Mouse (Mus musculus) liver, embryonic 13.5 days (tissue): ENCODE data around the gene Pnrc1. TPM values are rescaled to one million over a fixed set of nuclear protein-coding genes. Genes with fewer than 3 reads are reported as not detected.

Source experiments
- ATAC-seq: fragments of 200-750 bp; cut with Nextera tagmentation; 2 replicates; pipeline ENCODE4 v1.8.0; 2017; ENCODE audit warnings: low read depth, mild to moderate bottlenecking, moderate number of reproducible peaks, moderate library complexity
- DNase-seq: peaks from one replicate; pipeline ENCODE4 v3.0.0; 2022
- H3K27ac ChIP-seq: fragments of 300-500 bp; sonication (generic); 2 replicates; pipeline ENCODE4 v1.5.1; 2015; ENCODE audit warnings: moderate library complexity, mild to moderate bottlenecking, inconsistent platforms
- H3K27me3 ChIP-seq: fragments of 300-500 bp; sonication (generic); 2 replicates; pipeline ENCODE4 v1.6.1; 2015; ENCODE audit warnings: mild to moderate bottlenecking, inconsistent platforms
- H3K36me3 ChIP-seq: fragments of 300-500 bp; sonication (generic); 2 replicates; pipeline ENCODE4 v1.6.1; 2015; ENCODE audit warnings: mild to moderate bottlenecking, inconsistent platforms
- H3K4me1 ChIP-seq: fragments of 300-500 bp; sonication (generic); replicated peaks from 2 replicates; pipeline ENCODE4 v1.6.1; 2015; ENCODE audit warnings: inconsistent platforms
- H3K4me2 ChIP-seq: fragments of 300-500 bp; sonication (generic); 2 replicates; pipeline ENCODE4 v1.6.1; 2015; ENCODE audit warnings: inconsistent platforms, mild to moderate bottlenecking, moderate library complexity
- H3K4me3 ChIP-seq: fragments of 300-500 bp; sonication (generic); replicated peaks from 2 replicates; pipeline ENCODE4 v1.5.1; 2015; ENCODE audit warnings: mild to moderate bottlenecking, inconsistent platforms
- H3K9ac ChIP-seq: fragments of 300-500 bp; sonication (generic); 2 replicates; pipeline ENCODE4 v1.6.1; 2015; ENCODE audit warnings: mild to moderate bottlenecking, inconsistent platforms
- H3K9me3 ChIP-seq: fragments of 300-500 bp; sonication (generic); replicated peaks from 2 replicates; pipeline ENCODE4 v1.6.1; 2016; ENCODE audit warnings: inconsistent platforms
- WGBS: fragments of 180-500 bp; shearing (Covaris S2); methylation state at CpG from one replicate; pipeline ENCODE4 v1.1.7; 2015; ENCODE audit not compliant: insufficient replicate concordance; 5-methylcytosine and 5-hydroxymethylcytosine counted together
- polyA plus RNA-seq: library from polyadenylated mRNA; unstranded; fragments of >200 nt; fragmentation: Nextera tagmentation; extraction: Ambion mirVana; gene quantifications from 2 replicates; pipeline ENCODE4 v1.2.1, GENCODE M21; 2015

Gene Pnrc1
- polyA plus RNA-seq, 1 experiment from 2014 or later: 28.4 TPM

- Histone ChIP-seq H3K27me3 (no peaks in the 10 kb centered on the region), H3K27ac (no peak overlapping the region), H3K9ac (no peak overlapping the region), H3K4me3 (no peak overlapping the region), H3K4me1 (peaks cover 9% of the 10 kb centered on the region; the same call in 1 of the 2 replicates), H3K9me3 (no peaks in the 10 kb centered on the region), H3K36me3 (no peaks in the 10 kb centered on the region), H3K4me2 (no peak overlapping the region)
- WGBS: 54% methylated on average over 11 of the region's 11 CpGs
- DNase-seq (no peak), ATAC-seq (no peak)
Measured at GRCm38 (mm10) chr4:33264979-33265726, 24.8 kb downstream of the Pnrc1 start.

DNA sequence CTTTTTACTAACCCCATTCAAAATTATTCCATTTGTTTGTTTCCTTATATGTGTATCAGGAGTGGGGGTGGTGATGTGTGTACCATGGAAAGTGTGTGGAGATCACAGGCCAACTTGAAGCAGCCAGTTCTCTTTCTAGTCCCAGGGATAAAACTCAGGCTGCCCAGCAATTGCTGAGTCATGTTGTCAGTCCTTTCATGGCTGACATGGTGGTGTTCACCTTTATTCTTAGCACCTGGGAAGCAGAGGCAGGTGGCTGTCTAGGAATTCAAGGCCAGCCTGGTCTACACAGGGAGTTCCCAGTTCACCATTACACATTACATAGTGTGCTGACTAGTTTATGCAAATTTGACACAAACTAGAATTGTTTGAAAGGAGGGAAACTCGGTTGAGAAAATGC is 27.1 kb downstream of the Pnrc1 start:
- Histone ChIP-seq H3K36me3 (no peaks in the 10 kb centered on the region), H3K27me3 (no peaks in the 10 kb centered on the region), H3K9ac (no peak overlapping the region), H3K9me3 (no peaks in the 10 kb centered on the region), H3K4me2 (no peak overlapping the region), H3K4me3 (no peak overlapping the region), H3K4me1 (peaks cover 15% of the 10 kb centered on the region), H3K27ac (no peak overlapping the region)
- DNase-seq (no peak), ATAC-seq (no peak)
- WGBS: 54% methylated on average over 1 of the region's 1 CpGs

DNA sequence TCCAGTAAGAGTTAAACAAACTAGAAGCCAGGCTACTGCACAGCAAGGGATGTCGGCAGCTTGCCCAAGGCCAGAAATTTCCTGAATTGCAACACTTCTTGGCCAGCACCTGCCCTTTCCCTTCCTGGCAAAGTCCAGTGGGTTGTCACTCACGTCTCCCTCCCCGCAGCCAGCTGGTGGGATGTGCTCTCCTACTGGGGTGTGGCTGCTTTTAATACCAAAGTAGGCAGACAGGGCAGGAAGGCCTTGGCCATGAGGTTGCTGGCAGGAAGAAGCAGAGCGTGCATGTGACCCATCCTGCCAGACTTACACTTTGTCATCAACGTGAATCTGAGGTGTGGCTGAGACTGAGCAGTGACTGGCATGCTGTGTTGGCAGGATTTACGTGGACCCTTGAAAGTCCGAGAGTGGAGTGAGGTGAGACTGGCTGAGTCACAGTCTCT is 28.6 kb downstream of the Pnrc1 start:
- WGBS: 37% methylated on average over 7 of the region's 7 CpGs
- H3K4me2 ChIP-seq: no peak overlapping the region
- no peaks in the 10 kb centered on the region for H3K36me3 ChIP-seq
- peak overlapping the region; percentile 40 for H3K27ac ChIP-seq
- no peaks in the 10 kb centered on the region for H3K9me3 ChIP-seq
- no peak overlapping the region for H3K9ac ChIP-seq
- ATAC-seq: peak; percentile 77
- no peak overlapping the region for H3K4me3 ChIP-seq
- no peaks in the 10 kb centered on the region for H3K27me3 ChIP-seq
- H3K4me1 ChIP-seq: peaks cover 16% of the 10 kb centered on the region
- DNase-seq: no peak

DNA sequence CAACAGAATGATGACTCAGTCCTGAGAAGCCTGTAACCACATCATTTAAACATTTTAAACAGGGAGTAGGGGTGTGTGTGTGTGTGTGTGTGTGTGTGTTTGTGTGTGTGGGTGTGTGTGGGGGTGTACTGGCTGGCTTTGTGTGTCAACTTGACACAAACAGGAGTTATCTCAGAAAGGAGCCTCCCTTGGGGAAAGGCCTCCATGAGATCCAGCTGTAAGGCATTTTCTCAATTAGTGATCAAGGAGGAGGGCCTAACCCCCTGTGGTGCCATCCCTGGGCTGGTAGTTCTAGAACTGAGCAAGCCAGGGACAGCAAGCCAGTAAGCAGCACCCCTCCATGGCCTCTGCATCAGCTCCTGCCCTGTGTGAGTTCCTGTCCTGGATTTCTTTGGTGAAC is 29.7 kb downstream of the Pnrc1 start:
- Histone ChIP-seq H3K4me1 (peaks cover 16% of the 10 kb centered on the region), H3K27ac (no peak overlapping the region), H3K9ac (no peak overlapping the region), H3K4me3 (no peak overlapping the region), H3K36me3 (no peaks in the 10 kb centered on the region), H3K27me3 (no peaks in the 10 kb centered on the region), H3K4me2 (no peak overlapping the region), H3K9me3 (no peaks in the 10 kb centered on the region)
- DNase-seq (no peak), ATAC-seq (no peak)

GRCm38 (mm10) chr4:33257263-33257964 is 32.5 kb downstream of the Pnrc1 start:
- Histone ChIP-seq H3K27me3 (no peaks in the 10 kb centered on the region), H3K27ac (peak overlapping the region; percentile 63; the same call in 1 of the 2 replicates), H3K4me1 (peaks cover 16% of the 10 kb centered on the region), H3K9me3 (no peaks in the 10 kb centered on the region), H3K36me3 (no peaks in the 10 kb centered on the region), H3K4me3 (no peak overlapping the region), H3K9ac (no peak overlapping the region), H3K4me2 (0 out of 2 replicates have a peak overlapping the region, but pooled peaks have one; percentile 5)
- DNase-seq (no peak), ATAC-seq (peak; percentile 61)
- 64% methylated on average over 11 of the region's 11 CpGs for WGBS

- Histone ChIP-seq H3K9me3 (no peaks in the 10 kb centered on the region), H3K27ac (no peak overlapping the region), H3K4me1 (peaks cover 8% of the 10 kb centered on the region), H3K27me3 (no peaks in the 10 kb centered on the region), H3K4me2 (no peak overlapping the region), H3K4me3 (no peak overlapping the region), H3K36me3 (no peaks in the 10 kb centered on the region), H3K9ac (no peak overlapping the region)
- no peak for DNase-seq
- ATAC-seq: no peak
- WGBS: 72% methylated on average over 4 of the region's 4 CpGs
Measured at GRCm38 (mm10) chr4:33254706-33255105, 35.3 kb downstream of the Pnrc1 start.

DNA sequence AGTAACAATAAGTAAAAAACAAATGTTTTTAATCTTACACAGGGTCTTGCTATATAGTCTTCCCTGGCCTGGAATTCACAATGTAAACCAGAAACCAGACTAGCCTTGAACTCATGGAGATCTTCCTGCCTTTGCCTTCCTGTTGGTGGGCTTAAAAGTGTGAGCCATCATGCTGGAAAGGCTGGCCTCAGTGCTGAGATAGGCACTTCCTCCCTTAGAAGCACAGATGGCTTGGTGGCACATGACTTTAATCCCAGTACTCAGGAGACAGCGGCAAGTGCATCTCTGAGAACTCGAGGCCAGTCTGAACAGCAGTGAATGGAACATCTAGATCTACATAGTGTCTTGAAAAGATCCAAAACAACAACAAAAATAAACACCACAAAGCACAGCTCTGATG is 39.1 kb downstream of the Pnrc1 start:
- H3K9me3 ChIP-seq: no peaks in the 10 kb centered on the region
- ATAC-seq (no peak), DNase-seq (no peak)
- H3K27ac ChIP-seq: no peak overlapping the region
- peaks cover 22% of the 10 kb centered on the region for H3K4me1 ChIP-seq
- peaks cover 4% of the 10 kb centered on the region for H3K36me3 ChIP-seq
- no peak overlapping the region for H3K4me2 ChIP-seq
- no peak overlapping the region for H3K4me3 ChIP-seq
- no peaks in the 10 kb centered on the region for H3K27me3 ChIP-seq
- WGBS: 47% methylated on average over 2 of the region's 2 CpGs
- no peak overlapping the region for H3K9ac ChIP-seq

GRCm38 (mm10) chr4:33249716-33250230 is 40.2 kb downstream of the Pnrc1 start:
- H3K9ac ChIP-seq: no peak overlapping the region
- H3K4me2 ChIP-seq: no peak overlapping the region
- 69% methylated on average over 1 of the region's 1 CpGs for WGBS
- ATAC-seq (no peak), DNase-seq (no peak)
- peaks cover 15% of the 10 kb centered on the region for H3K36me3 ChIP-seq
- no peaks in the 10 kb centered on the region for H3K9me3 ChIP-seq
- no peak overlapping the region for H3K27ac ChIP-seq
- no peak overlapping the region for H3K4me3 ChIP-seq
- peaks cover 27% of the 10 kb centered on the region for H3K4me1 ChIP-seq
- H3K27me3 ChIP-seq: no peaks in the 10 kb centered on the region

- peak overlapping the region; percentile 76 for H3K4me2 ChIP-seq
- peak overlapping the region; percentile 76 for H3K9ac ChIP-seq
- ATAC-seq: no peak
- no peaks in the 10 kb centered on the region for H3K27me3 ChIP-seq
- no peak for DNase-seq
- no peaks in the 10 kb centered on the region for H3K9me3 ChIP-seq
- 2% methylated on average over 4 of the region's 4 CpGs for WGBS
- peaks cover 34% of the 10 kb centered on the region for H3K4me1 ChIP-seq
- peaks cover 24% of the 10 kb centered on the region for H3K36me3 ChIP-seq
- peak overlapping the region; percentile 100 for H3K27ac ChIP-seq
- H3K4me3 ChIP-seq: peak overlapping the region; percentile 98
Measured at GRCm38 (mm10) chr4:33248915-33249314, 41.0 kb downstream of the Pnrc1 start.

- H3K4me1 ChIP-seq: peaks cover 41% of the 10 kb centered on the region
- H3K27me3 ChIP-seq: no peaks in the 10 kb centered on the region
- H3K27ac ChIP-seq: peak overlapping the region; percentile 100
- under 1% methylated on average over 79 of the region's 88 CpGs for WGBS
- ATAC-seq: peak; percentile 86
- peak overlapping the region; percentile 76 for H3K4me2 ChIP-seq
- peak; percentile 96 for DNase-seq
- H3K4me3 ChIP-seq: peak overlapping the region; percentile 98
- no peaks in the 10 kb centered on the region for H3K9me3 ChIP-seq
- H3K9ac ChIP-seq: peak overlapping the region; percentile 99
- H3K36me3 ChIP-seq: peaks cover 29% of the 10 kb centered on the region
Measured at GRCm38 (mm10) chr4:33248062-33248889, 41.7 kb downstream of the Pnrc1 start.

DNA sequence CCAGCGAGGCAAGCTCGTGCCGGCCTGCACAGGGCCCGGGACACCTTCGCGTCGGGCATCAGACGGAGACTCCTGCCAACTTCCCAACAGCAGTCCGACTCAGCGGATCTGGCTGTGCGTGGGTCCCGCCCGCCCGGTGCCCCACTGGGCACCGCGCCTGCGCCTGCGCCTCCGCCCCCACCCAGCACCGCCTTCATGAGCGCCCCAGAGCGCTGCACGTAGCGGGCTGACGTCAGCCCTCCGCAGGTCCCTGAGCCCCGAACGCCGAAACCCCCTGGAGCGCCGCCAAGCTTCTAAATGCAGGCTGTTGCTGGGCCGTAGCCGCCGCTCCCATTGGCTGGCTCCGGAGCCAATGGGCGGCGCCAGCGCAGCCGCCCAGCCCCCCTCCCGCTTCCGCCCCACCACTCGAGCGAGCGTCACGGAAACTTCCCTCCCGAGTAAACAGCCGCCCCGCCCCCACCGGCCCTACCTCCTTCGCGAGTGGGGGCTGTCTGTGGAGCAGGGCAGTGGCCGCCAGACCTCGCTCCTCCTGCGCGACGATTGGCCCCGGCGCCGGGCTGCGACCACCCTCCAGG is 42.4 kb downstream of the Pnrc1 start:
- Histone ChIP-seq H3K9ac (peak overlapping the region; percentile 99), H3K27ac (peak overlapping the region; percentile 100), H3K27me3 (no peaks in the 10 kb centered on the region), H3K4me3 (peak overlapping the region; percentile 98), H3K36me3 (peaks cover 35% of the 10 kb centered on the region), H3K4me1 (peaks cover 48% of the 10 kb centered on the region), H3K9me3 (no peaks in the 10 kb centered on the region), H3K4me2 (peak overlapping the region; percentile 76)
- WGBS: under 1% methylated on average over 60 of the region's 60 CpGs
- DNase-seq (peak; percentile 94), ATAC-seq (peak; percentile 91)
